Mouse (Mus musculus) right cerebral cortex, adult 2 months (tissue): ENCODE measurements around the gene Madd.
A peak's percentile ranks its signal among the peaks of the same experiment; 100 is the strongest.
"Not testable (repeated sequence)": the region's sequence is repeated elsewhere in the genome, so short reads cannot be mapped to it uniquely, and the experiment has no call there.

ENCODE experiments used
- DNase-seq, 2 experiments: peaks; one replicate each; pipeline ENCODE4 v3.0.0; 2021 to 2022; ENCODE audit warnings: low spot score in 2 of 2

The Madd gene

GRCm38 (mm10) chr2:91123521-91123920, 60.1 kb downstream of the Madd start:
- DNase-seq: no peak

- no peak for DNase-seq
Observed at GRCm38 (mm10) chr2:91121497-91121896, 62.1 kb downstream of the Madd start.

- DNase-seq: no peak
Observed at GRCm38 (mm10) chr2:91121011-91121410, 62.6 kb downstream of the Madd start.

GRCm38 (mm10) chr2:91120261-91120671, 63.4 kb downstream of the Madd start:
- DNase-seq: no peak

- no peak for DNase-seq
Observed at GRCm38 (mm10) chr2:91119551-91119950, 64.1 kb downstream of the Madd start.

GRCm38 (mm10) chr2:91119061-91119460, 64.6 kb downstream of the Madd start:
- DNase-seq: no peak

- DNase-seq: no peak
Observed at GRCm38 (mm10) chr2:91118647-91119046, 65.0 kb downstream of the Madd start.

- no peak for DNase-seq
Observed at GRCm38 (mm10) chr2:91117585-91118275, 65.9 kb downstream of the Madd start, which contains the start of gene Mybpc3. Mybpc3 (plus strand) TSS chr2:91118144.

GRCm38 (mm10) chr2:91116842-91117241, 66.8 kb downstream of the Madd start:
- DNase-seq: no peak

- DNase-seq: no peak
Observed at GRCm38 (mm10) chr2:91115578-91115970, 68.1 kb downstream of the Madd start.

GRCm38 (mm10) chr2:91114781-91115577, 68.7 kb downstream of the Madd start:
- peak; percentile 96 to 97 for DNase-seq

- DNase-seq: no peak
Observed at GRCm38 (mm10) chr2:91113852-91114251, 69.8 kb downstream of the Madd start.

- no peak for DNase-seq
Observed at GRCm38 (mm10) chr2:91113334-91113733, 70.3 kb downstream of the Madd start.

GRCm38 (mm10) chr2:91112491-91112890, 71.1 kb downstream of the Madd start:
- DNase-seq: no peak

- not testable (repeated sequence) for DNase-seq
Observed at GRCm38 (mm10) chr2:91111832-91112231, 71.8 kb downstream of the Madd start.

- DNase-seq: no peak
Observed at GRCm38 (mm10) chr2:91110429-91110828, 73.2 kb downstream of the Madd start.

- DNase-seq: no peak
Observed at GRCm38 (mm10) chr2:91109807-91110385, 73.7 kb downstream of the Madd start.

- no peak for DNase-seq
Observed at GRCm38 (mm10) chr2:91109241-91109640, 74.4 kb downstream of the Madd start.

- no peak for DNase-seq
Observed at GRCm38 (mm10) chr2:91108156-91108555, 75.5 kb downstream of the Madd start.

- peak; percentile 89 to 95 for DNase-seq
Observed at GRCm38 (mm10) chr2:91101124-91101740, 82.4 kb downstream of the Madd start.

- no peak for DNase-seq
Observed at GRCm38 (mm10) chr2:91098156-91098555, 85.5 kb downstream of the Madd start.

- DNase-seq: no peak
Observed at GRCm38 (mm10) chr2:91097015-91097414, 86.6 kb downstream of the Madd start.
